Mouse (Mus musculus): ENCODE measurements around the gene Gtdc1.
A peak's percentile ranks its signal among the peaks of the same experiment; 100 is the strongest.

Gtdc1 gene

GRCm38 (mm10) chr2:44571156-44571555, 356.3 kb downstream of the Gtdc1 start:
- DNase-seq, result peak; percentile 37 to 61

GRCm38 (mm10) chr2:44569140-44569952, 358.1 kb downstream of the Gtdc1 start:
- DNase-seq, result peak; percentile 39 to 41

DNA sequence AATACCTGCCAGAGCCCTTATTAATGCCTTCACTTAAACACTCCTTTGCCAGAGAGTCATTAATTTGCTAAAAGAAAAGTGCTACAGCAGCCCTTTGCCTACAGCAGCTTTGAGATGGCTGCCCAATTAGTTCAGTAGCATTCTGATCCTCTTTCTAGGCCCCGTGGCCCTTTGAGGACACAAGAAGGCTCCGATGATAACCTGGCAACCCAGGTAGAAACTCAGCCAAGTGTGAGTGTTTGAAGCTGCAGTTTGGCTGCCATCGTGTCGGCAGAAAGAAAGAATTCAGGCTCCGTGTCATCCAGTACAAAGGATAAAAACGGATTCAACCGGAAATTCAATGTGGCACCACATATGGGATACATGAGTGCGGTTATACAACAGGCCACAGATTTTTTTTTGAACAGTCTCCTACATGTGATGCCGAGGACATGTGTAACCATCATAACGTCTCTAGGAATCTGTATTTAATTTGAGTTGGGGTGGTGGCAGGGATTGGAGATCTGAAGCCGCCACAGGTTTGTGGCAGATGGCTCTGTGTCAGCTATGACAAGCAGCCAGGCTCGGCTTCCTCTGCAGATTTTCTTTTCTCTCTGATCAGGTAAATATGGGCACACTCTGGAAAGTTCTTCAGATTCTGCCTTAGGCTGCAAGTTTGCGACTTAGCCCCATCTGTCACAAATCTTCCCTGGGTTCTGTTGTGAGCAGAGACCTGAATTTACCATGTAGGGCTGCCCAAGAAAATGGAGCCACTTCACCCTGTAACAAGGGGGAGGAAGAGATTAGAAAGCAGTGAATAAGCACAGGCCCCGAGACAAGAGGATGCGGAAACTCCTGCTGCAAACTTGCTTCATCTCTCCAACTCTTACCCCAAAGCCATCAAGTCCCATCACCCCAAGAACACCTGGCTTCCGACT, 362.4 kb downstream of the Gtdc1 start:
- no peak for DNase-seq

DNA sequence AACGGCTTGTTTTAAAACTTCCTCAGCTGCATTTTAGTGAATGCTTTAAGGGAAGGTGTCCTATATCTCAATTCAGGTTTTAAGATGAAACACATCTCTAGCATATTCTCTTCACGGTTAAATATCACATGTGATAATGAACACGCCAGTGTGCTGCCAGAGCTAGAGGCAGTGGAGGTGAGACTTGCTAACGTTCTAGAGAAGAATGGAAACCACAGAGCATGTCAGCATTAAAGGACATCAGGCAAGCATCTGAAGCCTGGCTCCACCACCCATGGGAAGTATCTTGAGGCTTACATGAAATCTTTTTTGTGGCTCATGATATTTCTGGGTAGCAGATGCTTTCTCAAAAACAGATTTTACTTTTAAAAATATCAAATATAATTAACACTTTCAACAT, 365.7 kb downstream of the Gtdc1 start:
- DNase-seq, result no peak

DNA sequence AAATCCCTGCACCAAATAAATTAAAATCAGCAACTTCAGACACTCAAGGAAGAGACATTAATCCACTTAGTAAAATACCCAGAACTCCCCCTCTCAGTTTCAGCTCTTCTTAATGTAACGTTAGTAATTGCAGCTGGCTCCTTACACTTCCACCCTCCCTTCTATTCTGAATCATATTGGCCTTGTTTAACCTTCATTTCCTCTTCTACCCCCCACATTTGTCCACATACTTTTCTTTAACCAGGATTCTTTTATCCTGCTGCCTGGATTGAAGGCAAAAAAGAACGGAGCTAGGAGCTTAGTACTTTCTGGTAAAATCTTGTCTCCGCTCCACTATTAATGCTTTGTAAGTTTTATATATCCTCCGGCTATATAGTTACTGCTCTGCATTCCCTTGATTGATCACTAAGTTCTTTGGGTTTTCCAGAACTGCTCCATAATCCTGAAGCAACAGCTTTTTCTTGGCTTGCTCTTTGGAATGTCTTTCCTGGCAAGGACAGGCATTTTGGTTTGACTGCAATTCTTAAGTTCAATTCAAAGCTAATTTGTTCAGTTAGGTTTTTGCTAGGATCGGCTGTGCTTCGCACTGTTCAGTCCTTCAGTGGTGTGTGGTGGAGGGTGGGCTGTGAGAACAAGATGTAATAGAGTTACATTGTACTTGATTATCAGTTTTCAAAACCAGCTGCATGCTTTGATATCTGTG, 368.1 kb downstream of the Gtdc1 start:
- DNase-seq, result no peak

DNA sequence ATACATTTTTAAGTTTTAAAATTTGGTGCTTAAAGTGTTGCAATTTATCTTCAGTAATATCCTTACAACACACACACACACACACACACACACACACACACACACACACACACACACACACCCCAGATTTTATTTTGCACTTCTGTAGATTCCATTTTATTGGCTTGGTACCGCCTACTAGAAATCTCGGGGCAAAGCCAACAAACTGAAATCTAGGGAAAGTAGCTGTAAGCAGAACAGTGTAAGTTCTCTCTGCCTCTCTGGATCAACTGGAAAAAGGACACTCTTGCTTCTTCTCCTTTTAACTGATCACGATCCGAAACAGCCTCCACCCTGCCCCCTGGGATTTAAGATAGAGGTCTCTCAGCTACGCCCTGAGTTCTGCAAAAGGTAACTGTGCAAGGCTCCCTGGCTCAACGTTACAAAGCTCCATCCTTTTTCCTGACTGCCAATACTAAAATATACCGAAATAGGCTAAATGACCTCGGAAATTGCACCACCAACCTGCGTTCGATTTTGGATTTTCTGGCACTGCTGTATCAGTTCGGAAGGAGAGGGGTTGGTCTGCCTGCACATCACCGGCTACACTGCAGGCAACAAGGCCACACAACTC, 369.7 kb downstream of the Gtdc1 start:
- peak in 1 of 2 experiments; percentile 18 for DNase-seq

- DNase-seq, result peak in 1 of 2 experiments; percentile 57
Measured at GRCm38 (mm10) chr2:44556861-44557592, 370.4 kb downstream of the Gtdc1 start.

GRCm38 (mm10) chr2:44554716-44555115, 372.7 kb downstream of the Gtdc1 start:
- DNase-seq, result no peak

DNA sequence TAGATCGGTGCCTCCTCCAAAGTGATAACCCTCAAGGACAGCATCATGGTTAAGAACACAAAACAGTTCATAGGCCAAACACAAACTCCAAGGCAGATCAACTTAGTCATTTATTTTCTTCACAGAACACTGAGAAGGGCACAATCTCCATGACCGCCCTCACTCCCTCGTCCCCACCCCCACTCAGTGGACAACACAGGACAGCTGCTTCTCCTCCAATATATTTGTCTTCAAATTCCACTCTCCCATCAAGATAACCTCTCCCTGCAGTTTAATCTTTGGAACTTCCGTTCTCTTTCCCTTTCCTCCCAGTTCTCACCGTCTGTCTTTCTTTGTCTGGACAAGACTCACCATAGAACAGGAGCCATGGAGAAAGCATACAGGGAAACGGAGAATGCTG, 378.1 kb downstream of the Gtdc1 start:
- peak; percentile 58 to 62 for DNase-seq

- DNase-seq, result no peak
Measured at GRCm38 (mm10) chr2:44542775-44543174, 384.7 kb downstream of the Gtdc1 start.

DNA sequence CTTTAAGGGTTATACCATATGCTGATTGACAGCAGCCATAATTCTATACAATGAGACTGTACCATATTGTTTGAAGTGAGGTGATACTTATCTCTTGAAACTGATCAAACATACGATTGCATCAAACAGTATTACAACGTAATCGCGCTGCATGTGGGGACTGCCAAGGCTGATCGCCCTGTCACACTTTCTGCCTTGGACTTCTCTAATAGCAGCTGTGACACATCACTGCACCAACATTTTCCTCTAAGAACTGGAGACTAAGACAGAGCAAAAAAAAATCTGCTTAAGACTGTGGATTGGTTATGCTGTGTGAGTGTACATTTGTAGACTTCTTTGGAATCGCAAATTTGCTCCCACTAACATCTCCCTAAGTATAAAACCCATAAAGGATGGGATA, 385.7 kb downstream of the Gtdc1 start:
- DNase-seq, result no peak

DNA sequence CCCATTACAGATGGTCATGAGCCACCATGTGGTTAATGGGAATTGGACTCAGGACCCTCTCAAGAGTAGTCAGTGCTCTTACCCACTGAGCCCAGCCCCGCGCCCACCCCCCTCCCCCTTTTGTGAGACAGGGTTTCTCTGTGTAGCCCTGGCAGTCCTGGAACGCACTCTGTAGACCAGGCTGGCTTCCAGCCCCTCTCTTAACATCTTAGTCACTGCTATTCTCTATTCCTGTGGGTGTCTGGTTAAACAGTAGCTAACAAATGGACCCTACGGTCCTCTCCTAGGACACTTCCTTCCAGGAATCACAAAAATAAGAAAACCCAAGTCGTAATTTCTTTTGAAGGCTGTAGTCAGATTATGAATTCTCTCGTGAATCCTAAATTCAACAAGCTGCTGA, 386.6 kb downstream of the Gtdc1 start:
- DNase-seq, result peak; percentile 56 to 72

DNA sequence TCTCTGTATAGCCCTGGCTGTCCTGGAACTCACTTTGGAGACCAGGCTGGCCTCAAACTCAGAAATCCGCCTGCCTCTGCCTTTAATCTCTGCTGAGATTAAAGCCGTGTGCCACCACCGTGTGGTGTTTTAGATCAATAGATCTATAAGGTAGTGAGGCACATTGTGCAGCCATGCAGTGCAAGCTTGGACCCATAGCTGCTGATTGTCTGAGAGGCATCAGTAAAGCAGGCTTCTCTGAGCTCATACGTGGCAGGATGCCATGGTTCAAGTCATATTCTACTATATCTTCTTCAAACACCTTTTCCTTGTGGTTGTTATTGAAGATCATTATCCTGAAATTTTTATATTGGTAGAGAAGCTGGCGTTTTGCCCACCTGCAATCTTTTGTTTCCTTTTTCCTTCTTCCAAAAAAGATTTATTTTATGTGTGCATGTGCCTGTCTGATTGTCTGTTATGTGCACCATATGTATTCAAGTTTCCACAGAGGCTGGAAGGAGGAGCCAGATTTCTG, 388.3 kb downstream of the Gtdc1 start:
- no peak for DNase-seq

- no peak for DNase-seq
Measured at GRCm38 (mm10) chr2:44538135-44538534, 389.3 kb downstream of the Gtdc1 start.

- DNase-seq, result no peak
Measured at GRCm38 (mm10) chr2:44535760-44536159, 391.7 kb downstream of the Gtdc1 start.

DNA sequence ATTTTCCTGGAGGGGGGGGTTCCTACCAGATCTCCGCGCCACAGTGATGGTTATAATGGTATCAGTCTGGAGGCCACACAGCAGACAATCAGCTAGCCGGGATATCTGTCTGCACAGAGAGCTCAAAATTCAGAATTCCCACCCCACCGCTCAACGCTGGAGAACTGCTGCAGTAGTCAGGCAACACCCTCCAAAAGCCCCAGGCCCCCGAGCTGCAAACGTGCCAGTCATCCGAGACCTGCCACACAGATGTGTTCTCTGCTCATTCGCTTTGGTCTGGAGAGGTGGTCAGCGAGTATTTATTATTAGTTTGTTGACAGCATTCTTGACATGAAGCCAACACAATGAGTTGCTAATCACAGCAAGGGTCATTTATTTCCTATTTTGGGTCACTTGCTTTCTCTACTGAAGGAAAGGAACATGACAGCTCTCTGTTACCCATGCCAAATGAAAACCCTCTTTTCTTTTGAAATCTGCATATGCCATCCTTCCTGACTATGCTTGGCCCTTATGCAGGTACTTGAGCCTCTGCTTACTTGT, 392.3 kb downstream of the Gtdc1 start:
- no peak for DNase-seq

- DNase-seq, result peak in 1 of 2 experiments; percentile 12
Measured at GRCm38 (mm10) chr2:44526110-44527032, 401.1 kb downstream of the Gtdc1 start.

GRCm38 (mm10) chr2:44525187-44525919, 402.1 kb downstream of the Gtdc1 start:
- no peak for DNase-seq

- DNase-seq, result no peak
Measured at GRCm38 (mm10) chr2:44519236-44519635, 408.2 kb downstream of the Gtdc1 start.
